Mouse (Mus musculus) olfactory bulb, adult 2 months (tissue): ENCODE measurements around the gene Nlrp6.

ENCODE experiments used
- CTCF ChIP-seq: fragments of 200-500 bp; IDR thresholded peaks from 2 replicates; pipeline ENCODE4 v1.5.1; 2012; ENCODE audit warnings: low read depth, mild to moderate bottlenecking, low read length, moderate library complexity; ENCODE audit not compliant: insufficient read depth
- POLR2A ChIP-seq: fragments of 200-500 bp; IDR thresholded peaks from 2 replicates; pipeline ENCODE4 v1.6.1; 2012; ENCODE audit warnings: mild to moderate bottlenecking, low read depth, low read length, moderate library complexity; ENCODE audit not compliant: insufficient read depth

- no peak for TF ChIP-seq CTCF
- no peak for TF ChIP-seq POLR2A
Measured at GRCm38 (mm10) chr7:140943356-140943755, 22.7 kb downstream of the Nlrp6 start.
